Mouse (Mus musculus) bone marrow macrophage, adult 2 months (primary cell): ENCODE results near the gene Rpl36a-ps1. TPM values are rescaled to one million over a fixed set of nuclear protein-coding genes. Genes with fewer than 3 reads are reported as not detected.
"Not testable (repeated sequence)": the region's sequence is repeated elsewhere in the genome, so short reads cannot be mapped to it uniquely, and the experiment has no call there.

Source experiments
- H3K27ac ChIP-seq: 2 replicates; pipeline ENCODE4 v1.5.1; 2012; ENCODE audit warnings: low read depth, low read length; ENCODE audit not compliant: insufficient read depth
- H3K4me1 ChIP-seq: 2 replicates; pipeline ENCODE4 v1.6.1; 2012; ENCODE audit warnings: low read length; ENCODE audit not compliant: control insufficient read depth, insufficient read depth
- H3K4me3 ChIP-seq: 2 replicates; pipeline ENCODE4 v1.5.1; 2012; ENCODE audit warnings: mild to moderate bottlenecking, low read length, moderate library complexity; ENCODE audit not compliant: insufficient read depth
- CTCF ChIP-seq: IDR thresholded peaks from 2 replicates; pipeline ENCODE4 v1.5.1; 2012; ENCODE audit warnings: low read depth, mild to moderate bottlenecking, low read length, moderate library complexity
- POLR2A ChIP-seq: IDR thresholded peaks from 2 replicates; pipeline ENCODE4 v1.6.1; 2012; ENCODE audit warnings: mild to moderate bottlenecking, low read depth, low read length, borderline replicate concordance
- polyA plus RNA-seq: library from polyadenylated mRNA; stranded (reverse); fragments of >200 nt; gene quantifications from 2 replicates; pipeline ENCODE4 v1.2.4, GENCODE M21; 2012; ENCODE audit not compliant: missing spikeins, insufficient read depth, insufficient read length

The Rpl36a-ps1 gene
- polyA plus RNA-seq = 12.7 and 14.2 TPM in 2 replicates

DNA sequence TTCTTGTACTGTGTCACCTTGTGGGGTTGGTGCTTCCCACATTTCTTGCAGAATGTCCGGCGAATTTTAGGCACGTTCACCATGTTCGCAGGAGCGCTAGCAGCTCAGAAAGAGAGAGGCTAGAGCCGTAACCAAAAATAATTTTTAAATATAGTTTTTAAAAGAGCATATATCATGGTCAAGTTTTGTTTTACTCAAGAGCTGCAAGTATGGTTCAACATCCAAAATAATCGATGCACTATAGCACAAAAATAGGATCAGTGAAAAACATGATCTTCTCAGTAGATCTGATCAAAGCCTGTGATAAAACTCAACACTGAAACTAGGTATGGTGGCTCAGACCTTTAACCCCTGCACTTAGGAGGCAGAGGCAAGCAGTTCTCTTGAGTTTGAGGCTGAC is at the start of gene Rpl36a-ps1:
Gene Rpl36a-ps1, minus strand, starts transcription at position 101 of the 400 bp plus-strand sequence.
- Histone ChIP-seq H3K27ac (no peak within 1 kb of the TSS), H3K4me1 (no peaks in the 10 kb centered on the region), H3K4me3 (no peak within 1 kb of the TSS)
- TF ChIP-seq CTCF (no peak), POLR2A (no peak)

- Histone ChIP-seq H3K27ac (no peak overlapping the region), H3K4me1 (peaks cover 21% of the 10 kb centered on the region), H3K4me3 (no peak overlapping the region)
- TF ChIP-seq CTCF (no peak), POLR2A (no peak)
These were observed 49.4 kb upstream of the Rpl36a-ps1 start for GRCm38 (mm10) chr14:99043499-99043898.

DNA sequence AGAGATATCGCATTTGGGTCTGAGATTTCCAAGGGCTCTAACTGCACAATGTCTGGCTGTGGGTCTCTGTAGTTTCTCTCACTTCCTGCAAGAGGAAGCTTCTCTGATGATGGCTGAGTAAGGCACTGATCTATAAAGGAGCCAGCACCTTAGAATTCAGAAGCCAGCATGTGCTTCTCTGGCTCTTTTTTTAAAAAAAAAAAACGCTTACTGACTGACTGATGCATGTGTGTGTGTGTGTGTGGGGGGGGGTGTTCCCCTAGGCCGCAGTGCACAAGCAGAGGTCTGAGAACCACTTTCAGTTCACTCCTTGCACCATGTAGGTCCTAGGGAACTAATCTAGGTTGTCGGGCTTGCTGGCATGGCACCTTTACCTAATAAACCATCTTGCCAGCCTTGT is 47.3 kb upstream of the Rpl36a-ps1 start:
- Histone ChIP-seq H3K4me3 (no peak overlapping the region), H3K4me1 (peaks cover 25% of the 10 kb centered on the region), H3K27ac (no peak overlapping the region)
- TF ChIP-seq CTCF = no peak
- no peak for TF ChIP-seq POLR2A

DNA sequence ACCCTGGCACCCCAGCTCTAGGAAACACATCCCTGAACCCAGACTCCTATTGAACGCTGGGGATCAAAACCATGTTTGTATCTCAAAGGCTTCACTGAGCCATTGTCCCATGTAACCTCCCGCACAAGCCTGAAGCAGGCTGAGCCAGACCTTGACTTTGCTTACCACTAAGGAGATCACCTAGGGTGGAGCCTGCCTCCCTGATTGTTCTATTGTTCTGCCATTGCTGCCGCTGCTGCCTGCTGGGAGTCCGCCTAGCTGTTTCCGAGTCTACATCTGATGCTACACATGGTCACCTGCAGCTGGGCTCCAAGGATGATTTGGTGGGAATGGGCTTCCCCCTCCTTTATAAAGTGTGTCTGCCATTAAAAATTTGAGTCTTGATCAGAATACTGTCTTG is 45.2 kb upstream of the Rpl36a-ps1 start:
- not testable (repeated sequence) for H3K27ac ChIP-seq, H3K4me3 ChIP-seq
- peaks cover 28% of the 10 kb centered on the region for H3K4me1 ChIP-seq

GRCm38 (mm10) chr14:99037703-99038102 is 43.6 kb upstream of the Rpl36a-ps1 start:
- H3K4me3 ChIP-seq = no peak overlapping the region
- no peak overlapping the region for H3K27ac ChIP-seq
- TF ChIP-seq POLR2A = no peak
- no peak for TF ChIP-seq CTCF
- H3K4me1 ChIP-seq = peaks cover 19% of the 10 kb centered on the region

DNA sequence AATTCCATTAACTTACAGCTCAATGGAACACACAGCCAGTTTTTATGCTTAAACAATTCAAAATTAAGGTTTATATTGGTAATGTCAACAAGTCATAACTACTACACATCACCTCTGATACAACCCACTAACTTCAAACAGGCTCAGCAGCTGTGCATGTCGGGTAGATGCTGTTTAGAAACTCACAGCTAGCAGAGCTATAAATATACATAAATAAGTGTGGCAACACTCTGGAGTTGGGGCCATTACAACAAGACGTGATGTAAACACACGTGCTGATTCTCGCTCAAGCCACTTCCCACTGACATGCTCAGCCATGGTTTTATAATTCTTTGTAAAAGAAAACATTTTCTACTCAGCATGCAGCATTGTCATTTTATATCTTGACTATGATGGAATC is 41.9 kb upstream of the Rpl36a-ps1 start:
- peaks cover 13% of the 10 kb centered on the region for H3K4me1 ChIP-seq
- no peak overlapping the region for H3K27ac ChIP-seq
- TF ChIP-seq POLR2A (no peak), CTCF (no peak)
- H3K4me3 ChIP-seq = no peak overlapping the region

- peaks cover 11% of the 10 kb centered on the region for H3K4me1 ChIP-seq
- H3K27ac ChIP-seq, H3K4me3 ChIP-seq: not testable (repeated sequence)
These were observed 40.7 kb upstream of the Rpl36a-ps1 start for GRCm38 (mm10) chr14:99034851-99035250.

- TF ChIP-seq POLR2A (no peak), CTCF (no peak)
- no peak overlapping the region for H3K27ac ChIP-seq
- H3K4me3 ChIP-seq = no peak overlapping the region
- H3K4me1 ChIP-seq = peaks cover 5% of the 10 kb centered on the region
These were observed 38.5 kb upstream of the Rpl36a-ps1 start for GRCm38 (mm10) chr14:99032596-99032995.

DNA sequence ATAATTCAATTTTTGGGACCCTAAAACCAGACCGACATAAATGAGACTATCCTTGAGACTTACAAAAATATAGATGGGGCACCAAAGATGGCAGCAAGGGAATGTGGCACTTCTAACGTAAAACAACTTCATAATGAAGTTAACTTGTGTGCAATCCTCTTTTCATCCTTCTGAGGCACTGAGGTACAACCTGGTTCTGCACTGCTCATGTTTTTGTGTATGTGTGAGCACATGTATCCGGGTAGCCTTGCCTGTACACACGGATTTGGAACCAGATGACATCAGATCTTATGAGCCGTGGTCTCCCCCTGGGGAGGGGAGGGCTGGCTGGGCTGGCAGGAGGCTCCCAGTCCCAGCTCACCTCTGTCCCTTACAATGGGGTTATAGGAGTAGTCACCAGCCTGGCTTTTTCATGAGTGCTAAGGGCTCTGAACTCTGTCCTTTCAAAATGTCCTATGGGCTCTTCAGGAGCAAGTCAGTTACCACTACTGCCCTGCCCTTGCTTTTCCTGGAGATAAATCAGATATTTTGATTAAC is 37.3 kb upstream of the Rpl36a-ps1 start:
- Histone ChIP-seq H3K4me1 (peaks cover 4% of the 10 kb centered on the region), H3K27ac (no peak overlapping the region), H3K4me3 (no peak overlapping the region)
- TF ChIP-seq CTCF (no peak), POLR2A (no peak)

DNA sequence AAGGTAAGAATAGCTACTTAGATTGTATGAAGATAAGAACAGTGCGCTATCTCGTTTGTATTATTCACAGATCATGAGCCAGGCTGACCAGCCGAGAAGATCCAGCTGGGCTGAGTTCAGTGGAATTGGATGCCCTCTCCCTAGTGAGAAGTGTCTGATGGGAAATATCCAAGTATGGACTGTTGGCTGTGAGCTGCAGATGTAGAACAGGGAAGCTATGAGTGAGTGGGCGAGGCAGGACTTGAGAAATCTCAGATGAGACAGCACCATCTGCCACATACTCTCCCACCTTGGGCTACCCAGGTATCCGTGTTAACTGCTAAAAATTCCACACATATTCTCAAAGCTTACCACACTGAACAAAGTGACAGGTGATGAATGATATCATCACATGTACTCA is 35.9 kb upstream of the Rpl36a-ps1 start:
- Histone ChIP-seq H3K27ac (no peak overlapping the region), H3K4me1 (no peaks in the 10 kb centered on the region), H3K4me3 (no peak overlapping the region)
- TF ChIP-seq CTCF (no peak), POLR2A (no peak)

- no peaks in the 10 kb centered on the region for H3K4me1 ChIP-seq
These were observed 28.4 kb upstream of the Rpl36a-ps1 start for GRCm38 (mm10) chr14:99022346-99023086.

More at GRCm38 (mm10) chr14:99022346-99023086, 28.4 kb upstream of the Rpl36a-ps1 start:
- H3K27ac ChIP-seq = no peak overlapping the region
- H3K4me3 ChIP-seq = no peak overlapping the region
- no peak for TF ChIP-seq POLR2A
- TF ChIP-seq CTCF = no peak
